Mouse (Mus musculus): Measurements from ENCODE around the gene Cdk19. TPM values are rescaled to one million over a fixed set of nuclear protein-coding genes. Genes with fewer than 3 reads are reported as not detected.

The Cdk19 gene
- 10 to 100 TPM in 1 of 2 experiments, 1 to 10 TPM in 1; 6.9 to 16.6 TPM for total RNA-seq (2021)
- long read RNA-seq, experiment 1, full-length matches to known transcripts, result 1 of 11 reads
- long read RNA-seq, experiment 1, partial matches to known transcripts, result 8 of 11 reads
- long read RNA-seq, experiment 1, other reads (novel, unspliced or antisense), result 2 of 11 reads
- long read RNA-seq, experiment 2, full-length matches to known transcripts, result 1 of 3 reads
- long read RNA-seq, experiment 2, partial matches to known transcripts, result 0 of 3 reads
- long read RNA-seq, experiment 2, other reads (novel, unspliced or antisense), result 2 of 3 reads

DNA sequence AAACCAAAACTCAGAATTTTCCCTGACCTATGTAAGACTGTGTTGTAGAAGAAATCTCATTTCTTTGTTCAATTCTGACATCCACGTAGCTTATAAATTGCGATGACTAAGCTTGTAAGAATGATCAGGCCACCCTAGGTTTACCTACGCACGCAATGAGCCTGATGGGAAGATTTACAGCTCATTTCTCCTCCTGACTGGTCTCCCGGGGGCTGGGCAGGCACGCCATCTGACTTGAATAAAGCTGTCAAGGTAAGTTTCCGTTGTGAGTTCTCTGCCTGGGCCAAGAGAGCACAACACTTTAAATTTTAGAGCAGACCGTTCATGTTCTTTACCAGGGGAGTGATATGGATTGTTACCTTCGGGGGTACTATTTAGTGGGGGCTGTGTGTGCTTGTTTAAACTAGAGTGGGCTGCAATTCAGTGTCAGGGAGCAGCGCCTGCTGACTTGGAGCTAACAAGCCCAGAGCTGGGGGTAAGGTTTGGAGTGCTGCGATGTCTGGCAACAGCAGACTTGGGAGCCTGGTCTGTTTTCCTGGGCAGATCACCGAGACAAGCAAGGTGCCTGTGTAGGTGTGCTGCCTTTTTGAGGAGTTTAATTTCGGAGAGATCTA lies at the start of gene Cdk19:
Gene Cdk19 (plus strand): TSS at position 214 of the 614 bp plus-strand sequence.
- intact Hi-C loops (cut with DNase I), result no loop called here
- no peak for DNase-seq

DNA sequence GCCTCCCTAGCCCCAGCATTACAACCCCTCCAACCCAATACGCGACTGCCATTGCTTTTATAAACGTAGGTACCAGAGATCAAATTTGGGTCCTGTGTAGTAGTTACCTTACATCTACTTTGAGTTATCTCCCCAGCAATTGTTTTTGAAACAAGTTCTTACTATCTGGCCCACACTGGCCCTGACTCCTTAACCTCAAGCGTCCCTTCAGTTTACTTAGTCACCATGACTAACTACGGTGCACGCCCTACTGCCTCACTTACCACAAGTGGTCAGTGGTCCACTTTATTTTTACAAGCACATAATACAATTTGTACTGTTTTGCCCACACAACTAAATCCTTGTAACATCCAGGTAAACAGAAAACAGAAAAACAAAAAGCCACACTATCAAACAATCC lies 46.7 kb upstream of the Cdk19 start:
- intact Hi-C loops (cut with DNase I), result no loop called here
- DNase-seq, result no peak

DNA sequence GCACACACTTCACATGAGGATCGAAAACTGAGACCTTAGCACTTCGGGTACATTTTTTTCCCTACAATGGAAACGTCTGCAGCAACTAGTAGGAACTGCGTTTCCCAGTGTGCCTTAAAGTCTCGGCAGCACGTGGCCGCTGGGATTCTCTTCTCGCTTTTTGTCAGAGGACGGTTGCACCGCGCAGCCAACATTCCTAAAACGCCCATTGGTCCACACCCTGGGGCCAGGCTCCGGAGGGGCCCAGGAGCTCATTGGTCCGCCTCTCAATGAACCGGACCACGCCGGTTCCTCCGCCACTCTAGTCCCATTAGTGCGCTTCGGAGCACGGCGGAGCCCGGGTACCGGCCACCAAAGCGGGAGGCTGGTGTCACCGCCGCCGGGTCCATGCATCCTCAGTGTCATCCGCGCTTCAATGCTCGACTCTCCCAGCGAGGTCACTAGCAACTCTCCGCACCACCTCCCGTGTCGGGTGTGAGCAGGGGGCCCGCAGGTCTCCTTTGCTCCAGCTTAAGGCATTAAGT lies 38.7 kb upstream of the Cdk19 start:
- intact Hi-C loops (cut with DNase I), result no loop called here
- peak; percentile 73 to 76 for DNase-seq

DNA sequence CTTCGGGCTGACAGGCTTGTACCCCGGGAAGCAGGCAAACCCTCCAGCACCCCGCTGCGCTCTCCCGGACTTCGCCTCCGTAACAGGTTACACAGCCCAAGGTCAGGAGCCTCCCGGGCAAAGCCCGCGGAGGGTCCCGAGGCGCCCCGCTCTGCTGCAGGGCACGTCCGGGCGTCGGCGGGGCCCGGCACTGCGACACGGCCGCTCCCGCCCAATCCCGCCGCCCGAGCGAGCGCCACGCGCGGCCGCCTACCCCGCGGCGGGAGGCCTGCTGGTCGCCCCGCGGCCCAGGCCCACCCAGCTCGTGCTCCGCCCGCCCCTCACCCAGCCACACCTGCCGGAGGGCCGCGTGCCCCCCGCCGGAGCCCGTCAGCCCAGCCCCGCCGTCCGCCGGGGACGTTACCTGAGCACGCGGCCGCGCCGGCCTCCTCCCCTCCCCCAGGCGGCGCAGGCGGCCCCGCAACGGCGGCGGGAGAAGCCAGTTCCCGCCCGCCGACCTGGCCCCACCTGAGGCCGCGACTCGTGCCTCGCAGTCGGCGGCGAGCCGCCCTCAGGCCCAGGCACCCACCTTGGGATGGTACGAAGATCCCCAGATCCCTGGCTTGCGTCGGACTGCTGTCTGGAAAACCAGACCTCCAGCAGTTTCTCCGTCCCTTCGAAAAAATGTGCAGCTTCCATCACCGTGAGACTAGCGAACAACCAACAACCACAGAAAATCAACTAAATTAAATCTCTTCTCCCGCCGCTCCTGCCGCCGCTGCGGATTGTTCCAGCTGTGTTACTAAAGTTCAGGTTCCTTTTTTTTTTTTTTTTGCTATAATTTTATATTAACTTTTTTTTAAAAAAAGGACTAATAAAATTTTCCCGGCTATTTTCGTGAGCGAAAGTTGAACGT lies 37.9 kb upstream of the Cdk19 start:
- peak in 1 of 2 experiments; percentile 45 for DNase-seq
- intact Hi-C loops (cut with DNase I), result loop anchor here (2.0 kb wide), 1 partner anchor 47 kb away; no protein-coding TSS in a partner anchor

DNA sequence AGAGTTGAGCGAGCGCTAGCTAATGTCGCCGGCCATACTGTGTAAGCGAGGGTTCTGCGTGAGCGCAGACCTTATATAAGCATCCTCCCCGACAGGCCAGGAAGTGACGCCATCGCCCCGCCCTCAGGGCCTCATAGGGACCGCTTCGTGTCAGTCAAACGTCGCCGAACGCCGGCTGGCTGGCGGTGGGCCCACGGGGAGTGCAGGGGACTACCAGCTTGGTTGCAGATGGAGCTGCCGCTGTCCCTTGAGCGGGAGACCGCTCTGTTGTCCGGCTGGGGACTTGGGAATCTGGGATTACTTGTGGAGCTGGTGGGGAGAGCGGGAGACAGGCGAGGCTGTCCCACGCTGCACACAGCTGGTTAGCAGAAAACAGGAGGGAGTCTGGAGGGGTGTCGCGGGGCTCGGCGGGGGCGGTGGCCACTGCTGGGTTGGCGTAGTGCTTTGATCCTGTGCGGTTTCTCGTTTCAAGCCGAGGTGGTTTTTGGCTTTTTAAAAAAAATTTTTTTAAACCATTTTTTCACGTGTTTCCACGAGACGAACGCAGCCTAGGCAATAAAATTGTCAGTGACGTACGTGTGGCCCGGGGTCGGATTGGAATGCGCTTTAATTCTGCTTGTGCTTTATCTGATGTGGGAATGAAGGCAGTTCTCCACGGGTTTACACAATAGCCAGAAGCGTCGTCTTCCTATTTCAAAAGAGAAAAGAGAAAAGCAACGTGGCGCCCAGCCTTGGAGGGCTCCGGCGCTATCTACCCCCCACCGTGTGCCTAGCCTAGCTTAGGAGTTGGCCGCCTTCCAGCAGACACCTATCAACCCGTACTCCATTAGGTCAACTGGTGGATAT lies 37.0 kb upstream of the Cdk19 start, which contains the start of gene Amd1:
Gene Amd1 (minus strand): TSS at position 47 of the 846 bp plus-strand sequence.
- peak; percentile 100 for DNase-seq
- intact Hi-C loops (cut with DNase I), result loop anchor here (2.0 kb wide), 1 partner anchor 46 kb away; no protein-coding TSS in a partner anchor

DNA sequence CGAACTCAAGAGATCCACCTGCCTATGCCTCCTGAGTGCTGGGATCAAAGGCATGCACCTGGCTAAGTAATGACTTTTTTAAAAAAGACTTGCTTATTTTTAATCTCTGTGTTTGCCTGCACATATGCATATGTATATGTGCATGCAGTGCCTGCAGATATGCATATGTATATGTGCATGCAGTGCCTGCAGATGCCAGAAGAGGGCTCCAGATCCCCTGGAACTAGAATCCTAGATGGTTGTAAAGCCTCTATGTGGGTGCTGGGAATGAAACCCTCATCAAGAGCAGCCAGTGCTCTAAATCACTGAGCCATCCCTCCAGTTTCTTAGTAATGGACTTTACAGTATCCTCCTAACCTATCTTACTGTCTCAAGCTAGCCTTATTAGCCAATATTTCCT lies 33.4 kb upstream of the Cdk19 start:
- intact Hi-C loops (cut with DNase I), result no loop called here
- DNase-seq, result no peak

DNA sequence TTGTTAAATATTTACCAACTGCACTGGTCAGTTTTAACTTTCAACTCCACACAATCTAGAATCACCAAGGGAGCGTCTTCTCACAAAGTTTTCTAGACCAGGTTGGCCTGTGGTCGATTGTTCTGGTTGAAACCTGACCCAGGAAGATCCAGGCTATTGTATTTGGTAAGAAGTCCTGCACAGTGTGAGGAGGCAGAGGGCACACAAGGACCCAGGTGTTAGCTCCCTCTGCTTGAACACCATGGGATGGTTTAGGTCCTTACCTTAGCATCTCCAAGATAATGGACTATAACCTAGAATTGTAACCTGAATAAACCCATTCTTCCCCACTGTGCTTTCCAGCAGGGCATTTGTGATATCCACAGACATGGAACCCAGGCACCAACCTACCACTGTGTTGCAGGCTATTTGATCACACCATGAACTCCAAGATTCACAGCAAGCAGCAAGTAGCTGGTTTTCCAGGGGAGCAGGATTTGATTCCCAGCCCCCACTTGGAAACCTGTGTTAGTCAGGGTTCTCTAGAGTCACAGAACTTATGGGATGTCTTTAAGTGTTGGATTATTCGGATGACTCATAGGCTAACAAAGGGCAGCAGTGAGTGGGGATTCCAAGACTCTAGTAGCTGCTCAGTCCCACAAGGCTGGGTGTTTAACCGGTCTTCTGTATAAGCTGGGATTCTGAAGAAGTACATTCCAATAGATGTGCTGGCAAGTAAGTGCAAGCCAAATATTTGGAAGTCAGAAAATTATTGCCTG lies 31.4 kb upstream of the Cdk19 start:
- intact Hi-C loops (cut with DNase I), result no loop called here
- no peak for DNase-seq

DNA sequence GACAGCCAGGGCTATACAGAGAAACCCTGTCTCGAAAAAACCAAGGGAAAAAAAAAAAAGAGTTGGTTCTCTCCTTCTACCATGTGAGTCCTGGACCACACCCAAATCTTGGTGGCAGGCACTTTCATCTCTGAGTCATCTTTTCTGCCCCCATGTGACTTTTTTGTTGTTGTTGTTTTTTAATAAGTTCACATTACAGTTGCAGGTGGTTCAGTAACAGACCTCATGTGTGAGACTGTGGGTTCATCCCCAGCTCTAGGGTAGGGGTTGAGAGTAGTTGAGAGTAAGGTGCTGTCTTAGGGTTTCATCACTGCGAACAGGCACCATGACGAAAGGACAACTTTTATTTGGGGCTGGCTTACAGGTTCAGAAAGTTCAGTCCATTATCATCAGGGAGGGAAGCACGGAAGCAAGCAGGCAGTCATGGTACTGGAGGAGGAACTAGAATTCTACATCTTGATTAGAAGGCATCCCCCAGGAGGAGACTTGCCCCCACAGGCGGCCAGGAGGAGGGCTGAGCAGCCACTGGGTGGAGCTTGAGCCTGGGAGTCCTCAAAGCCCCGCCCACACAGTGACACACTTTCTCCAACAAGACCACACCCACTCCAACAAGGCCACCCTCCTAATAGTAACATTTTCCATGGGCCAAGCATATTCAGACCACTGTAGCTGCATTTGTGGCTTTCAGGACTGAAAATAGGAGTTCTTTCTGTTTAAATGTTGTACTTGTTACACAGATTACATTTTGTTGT lies 29.3 kb upstream of the Cdk19 start:
- intact Hi-C loops (cut with DNase I), result no loop called here
- DNase-seq, result no peak

DNA sequence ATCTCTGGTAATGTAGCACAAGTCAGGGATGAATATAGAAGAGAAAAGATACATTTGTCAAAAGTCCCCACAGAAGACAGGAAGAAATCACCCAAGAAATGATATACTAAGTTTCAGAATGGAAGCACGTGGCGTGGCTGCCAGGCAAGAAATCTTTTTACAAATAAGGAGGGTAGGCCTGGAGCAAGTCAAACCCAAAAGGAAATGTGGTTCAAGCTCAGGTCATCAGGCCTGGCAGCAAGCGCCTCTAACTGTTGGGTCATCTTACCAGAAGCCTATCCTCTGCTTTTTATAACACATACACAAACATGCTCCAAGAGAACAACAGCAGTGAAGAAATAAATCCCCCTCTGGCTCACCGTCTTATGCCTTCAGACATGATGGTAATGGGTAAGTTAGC lies 26.6 kb upstream of the Cdk19 start:
- intact Hi-C loops (cut with DNase I), result no loop called here
- no peak for DNase-seq

DNA sequence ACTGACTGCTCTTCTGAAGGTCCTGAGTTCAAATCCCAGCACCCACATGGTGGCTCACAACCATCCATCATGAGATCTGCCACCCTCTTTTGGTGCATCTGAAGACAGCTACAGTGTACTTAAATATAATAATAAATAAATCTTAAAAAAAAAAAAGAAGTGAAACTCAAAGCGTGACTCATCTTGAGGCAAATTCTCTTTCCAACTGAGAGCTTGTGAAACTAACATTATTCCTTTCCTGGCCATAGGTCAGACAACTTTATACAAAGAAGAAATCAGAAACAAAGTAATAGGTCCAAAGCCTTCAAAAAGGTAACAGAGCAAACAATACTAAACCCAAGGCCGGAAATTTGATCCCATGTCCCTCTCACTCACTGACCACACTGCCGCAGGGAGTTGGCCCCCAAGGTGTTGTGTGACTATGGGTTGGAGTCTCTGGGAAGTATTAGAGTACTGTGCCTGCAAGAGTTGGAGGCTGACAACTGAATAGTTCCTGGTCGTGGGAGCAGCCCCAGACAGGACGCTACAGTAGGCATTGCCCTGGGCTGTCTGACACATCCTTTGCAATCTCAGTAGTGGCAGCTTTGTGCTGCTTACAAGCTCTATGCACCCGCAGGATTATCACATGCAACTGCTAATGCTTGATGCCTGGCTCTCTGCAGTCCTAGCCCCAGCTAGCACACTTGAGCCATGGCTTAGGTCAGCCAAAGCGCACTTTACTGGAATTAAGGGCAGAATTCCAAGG lies 22.4 kb upstream of the Cdk19 start:
- intact Hi-C loops (cut with DNase I), result no loop called here
- DNase-seq, result no peak

DNA sequence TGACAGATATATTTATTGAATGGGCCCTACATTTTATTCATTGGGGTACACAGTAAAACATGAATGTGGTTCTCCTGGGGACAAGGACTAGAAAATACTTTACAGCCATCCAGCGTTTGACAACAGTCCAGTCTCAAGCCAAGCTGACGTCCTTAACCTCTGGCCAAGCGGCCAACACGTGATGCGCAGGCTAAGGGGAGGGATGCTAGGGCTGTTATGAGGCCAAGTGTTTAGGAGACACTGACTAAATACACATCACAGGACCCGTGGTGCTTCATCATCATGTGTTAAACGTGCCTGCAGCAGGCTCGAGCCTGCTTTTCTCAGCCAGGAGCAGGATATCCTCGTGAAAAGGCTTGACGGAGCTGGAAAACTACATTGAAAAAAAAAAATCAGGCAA lies 19.1 kb upstream of the Cdk19 start:
- intact Hi-C loops (cut with DNase I), result no loop called here
- no peak for DNase-seq

DNA sequence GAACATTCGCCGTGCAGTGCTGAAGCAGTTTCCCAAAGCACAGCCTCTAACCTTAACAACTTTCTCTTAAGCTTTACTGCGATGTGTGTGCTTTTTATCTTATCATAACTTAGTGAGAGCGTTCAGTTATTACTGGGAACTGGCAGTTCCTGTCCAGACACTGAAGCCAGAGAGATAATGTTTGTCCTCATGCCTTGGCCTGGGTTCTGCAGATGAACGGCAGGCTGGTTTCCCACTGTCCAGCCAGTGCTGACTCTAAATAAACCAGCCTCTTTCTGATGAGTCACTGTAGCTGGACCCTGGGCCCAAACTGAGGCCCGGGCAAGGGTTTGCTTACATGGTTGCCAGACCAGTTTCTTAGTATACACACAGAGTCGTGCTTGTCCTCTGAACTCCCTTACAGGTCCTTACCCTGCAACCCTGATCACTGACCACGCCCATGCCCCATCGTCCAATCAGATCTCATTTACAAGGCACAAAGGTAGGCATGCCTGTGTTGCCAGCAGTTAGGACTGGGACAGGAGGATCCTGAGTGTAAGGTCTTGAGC lies 11.3 kb upstream of the Cdk19 start:
- peak; percentile 17 to 36 for DNase-seq
- intact Hi-C loops (cut with DNase I), result no loop called here

DNA sequence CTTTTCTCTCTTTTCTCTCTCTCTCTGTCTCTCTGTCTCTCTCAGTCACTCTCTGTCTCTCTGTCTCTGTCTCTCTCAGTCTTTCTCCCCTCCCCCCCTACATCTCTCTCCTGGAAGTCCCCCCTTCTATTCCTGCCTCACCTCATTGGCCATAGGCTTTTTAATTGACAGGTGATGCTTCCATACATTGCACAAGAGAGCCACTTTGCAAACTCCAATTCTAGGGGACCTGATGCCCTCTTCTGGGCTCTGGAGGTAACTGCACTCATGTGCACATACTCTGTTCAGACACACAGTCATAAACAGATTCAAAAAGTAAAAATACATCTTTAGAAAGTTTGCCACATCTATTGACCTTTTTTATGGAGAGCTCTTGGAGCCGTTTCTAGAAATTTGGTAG lies 9.1 kb upstream of the Cdk19 start:
- intact Hi-C loops (cut with DNase I), result no loop called here
- DNase-seq, result no peak

DNA sequence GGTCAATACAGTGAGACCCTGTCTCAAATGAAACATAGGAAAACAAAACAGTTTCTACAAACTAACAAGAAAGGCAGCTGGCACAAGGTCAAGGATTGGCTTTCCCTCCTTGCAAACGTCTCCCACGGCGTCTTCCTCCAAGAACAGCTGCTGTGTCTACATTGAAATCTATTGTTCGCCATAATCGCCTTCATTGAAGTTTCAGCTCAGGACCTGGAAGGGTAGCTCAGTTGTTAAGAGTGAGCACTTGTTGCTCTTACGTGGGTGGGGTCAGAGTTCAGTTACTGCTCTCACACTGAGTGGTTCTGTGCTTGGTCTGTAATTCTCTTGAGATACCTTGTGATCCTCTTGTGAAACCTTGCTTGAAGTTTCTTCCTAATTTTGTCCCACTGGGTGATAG lies 6.5 kb upstream of the Cdk19 start:
- no peak for DNase-seq
- intact Hi-C loops (cut with DNase I), result no loop called here

DNA sequence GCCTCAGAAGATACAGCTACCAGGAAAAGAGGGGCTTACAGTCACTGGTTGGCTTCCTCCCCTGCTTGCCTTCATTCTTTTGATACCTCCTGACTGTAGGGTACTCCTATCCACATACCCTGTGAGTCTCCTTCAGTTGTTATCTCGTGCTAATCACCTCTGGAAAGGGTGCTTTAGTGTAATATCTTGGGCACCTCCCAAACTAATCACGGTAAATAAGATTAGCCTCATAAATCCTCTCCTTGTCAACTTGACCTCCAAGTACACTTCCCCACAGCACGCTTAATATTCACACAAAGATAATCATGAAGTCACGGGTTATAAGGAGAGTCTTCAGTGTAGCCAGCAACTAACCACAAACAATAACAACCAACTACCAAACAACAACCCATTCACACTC lies 2.7 kb downstream of the Cdk19 start:
- no peak for DNase-seq
- intact Hi-C loops (cut with DNase I), result loop anchor here (5.0 kb wide), 1 partner anchor 185 kb away; no protein-coding TSS in a partner anchor

DNA sequence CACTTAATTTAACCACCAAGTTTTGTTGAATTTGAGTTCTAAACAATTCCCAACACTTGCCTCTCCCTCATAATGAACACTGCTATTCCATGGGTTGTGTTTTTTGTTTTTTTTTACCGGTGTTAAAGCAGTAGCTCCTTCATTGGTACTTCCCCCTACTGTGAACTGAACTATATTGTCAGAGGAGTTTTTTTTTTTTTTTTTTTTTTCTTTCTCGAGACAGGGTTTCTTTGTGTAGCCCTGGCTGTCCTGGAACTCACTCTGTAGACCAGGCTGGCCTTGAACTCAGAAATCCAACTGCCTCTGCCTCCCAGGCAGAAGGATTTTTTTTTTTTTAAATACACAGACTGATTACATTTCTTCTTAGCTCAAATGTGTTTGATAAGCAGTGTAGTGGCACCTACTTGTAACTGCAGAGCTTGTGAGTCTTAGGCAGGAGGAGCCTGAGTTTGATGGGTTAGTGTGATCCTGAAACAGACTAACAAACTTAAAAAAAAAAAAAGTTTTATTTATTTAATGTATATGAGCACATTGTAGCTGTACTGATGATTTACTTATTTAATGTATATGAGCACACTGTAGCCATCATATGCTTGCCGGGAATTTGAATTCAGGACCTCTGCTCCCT lies 7.5 kb downstream of the Cdk19 start:
- no peak for DNase-seq
- intact Hi-C loops (cut with DNase I), result loop anchor here (5.0 kb wide), 1 partner anchor 85 kb away; no protein-coding TSS in a partner anchor

DNA sequence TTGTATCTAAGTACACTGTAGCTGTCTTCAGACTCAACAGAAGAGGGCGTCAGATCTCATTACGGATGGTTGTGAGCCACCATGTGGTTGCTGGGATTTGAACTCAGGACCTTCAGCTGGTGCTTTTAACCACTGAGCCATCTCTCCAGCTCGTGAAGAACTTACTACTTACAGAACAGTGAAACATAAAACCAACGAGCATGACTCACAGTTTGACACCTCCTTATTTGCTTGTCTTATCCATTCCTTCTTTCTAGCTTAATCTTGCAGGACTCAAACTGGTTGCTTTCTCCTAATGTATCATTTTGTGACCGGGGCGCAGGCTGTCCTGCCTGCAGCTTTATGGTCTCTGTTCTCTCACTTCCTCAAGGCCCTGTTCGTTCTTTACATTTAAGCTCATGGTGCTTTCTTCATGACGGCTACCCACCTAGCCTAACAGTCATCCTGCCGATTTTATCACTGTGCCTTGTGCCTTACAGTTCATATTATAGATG lies 8.1 kb downstream of the Cdk19 start:
- intact Hi-C loops (cut with DNase I), result loop anchor here (5.0 kb wide), 1 partner anchor 85 kb away; no protein-coding TSS in a partner anchor
- DNase-seq, result no peak

Measured in gastrocnemius, postnatal 36 days (tissue).